Mouse (Mus musculus): ENCODE results near the gene Krtap3-1. TPM values are rescaled to one million over a fixed set of nuclear protein-coding genes. Genes with fewer than 3 reads are reported as not detected.

Gene Krtap3-1
- total RNA-seq, 1 experiment from 2014 or later: not detected

GRCm38 (mm10) chr11:99550765-99551164 is 15.7 kb downstream of the Krtap3-1 start, which contains the start of gene Krtap3-3:
Krtap3-3 (minus strand) TSS chr11:99550865.
- ATAC-seq (replicated peaks; ENCODE audit: insufficient number of reproducible peaks, low FRiP score, low TSS enrichment, poor library complexity, severe bottlenecking): no peak

GRCm38 (mm10) chr11:99547892-99548291 is 18.5 kb downstream of the Krtap3-1 start:
- no peak for ATAC-seq (replicated peaks; ENCODE audit: insufficient number of reproducible peaks, low FRiP score, low TSS enrichment, poor library complexity, severe bottlenecking)

GRCm38 (mm10) chr11:99539721-99540120 is 26.7 kb downstream of the Krtap3-1 start:
- ATAC-seq (replicated peaks; ENCODE audit: insufficient number of reproducible peaks, low FRiP score, low TSS enrichment, poor library complexity, severe bottlenecking): no peak

DNA sequence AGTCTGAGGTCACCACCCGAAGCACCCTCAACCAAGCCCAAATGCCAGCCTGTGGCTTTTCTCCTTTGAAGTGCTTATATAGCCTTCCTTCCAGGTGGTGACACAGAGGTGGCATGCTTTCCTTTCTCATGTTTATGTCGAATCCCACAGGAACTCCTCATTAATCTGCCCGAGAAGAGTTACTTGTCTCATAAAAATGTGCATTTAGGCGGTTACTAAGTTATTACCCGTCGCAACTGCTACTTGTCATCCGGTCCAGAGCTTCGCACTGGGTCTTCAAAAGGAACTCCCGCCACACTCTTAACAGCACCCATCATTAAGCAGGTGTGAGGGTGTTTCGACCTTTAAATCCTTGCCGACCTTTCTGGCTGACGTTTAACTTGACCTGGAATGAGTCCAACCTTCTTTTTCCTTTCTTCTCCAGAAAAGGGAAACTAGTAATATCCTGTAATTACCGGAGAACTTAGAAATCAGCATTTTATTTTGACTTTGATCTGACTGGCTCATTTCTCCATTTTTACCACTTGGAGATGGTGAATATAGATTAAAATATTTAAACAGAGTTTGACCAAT is 45.1 kb downstream of the Krtap3-1 start, which contains the start of gene Krt39:
TSS of gene Krt39 (minus strand) at position 51 of the 573 bp plus-strand sequence.
- no peak for ATAC-seq (replicated peaks; ENCODE audit: insufficient number of reproducible peaks, low FRiP score, low TSS enrichment, poor library complexity, severe bottlenecking)

Other genes with a start within 250 kb of the Krtap3-1 start
- gene Krt25, start 243.7 kb downstream of the Krtap3-1 start, total RNA-seq (2017): not detected in 3 replicates
- not detected in 3 replicates for gene Krt26, start 228.7 kb downstream of the Krtap3-1 start, total RNA-seq (2017)
- not detected in 3 replicates for gene Krt27, start 215.5 kb downstream of the Krtap3-1 start, total RNA-seq (2017)
- not detected in 3 replicates for gene Krt28, start 191.7 kb downstream of the Krtap3-1 start, total RNA-seq (2017)
- gene Krt10, start 177.3 kb downstream of the Krtap3-1 start, total RNA-seq (2017): 0.29 to 3.1 TPM (median 1.6 TPM) in 3 replicates
- not detected in 3 replicates for gene Krt12, start 144.4 kb downstream of the Krtap3-1 start, total RNA-seq (2017)
- gene Krt20, start 128.5 kb downstream of the Krtap3-1 start, total RNA-seq (2017): not detected in 3 replicates
- not detected in 3 replicates for gene Krt23, start 73.5 kb downstream of the Krtap3-1 start, total RNA-seq (2017)
- not detected in 3 replicates for gene Krt39, start 45.3 kb downstream of the Krtap3-1 start, total RNA-seq (2017)
- not detected in 3 replicates for gene Krt40, start 23.5 kb downstream of the Krtap3-1 start, total RNA-seq (2017)
- gene Krtap3-3, start 15.8 kb downstream of the Krtap3-1 start, total RNA-seq (2017): not detected in 3 replicates
- gene Krtap3-2, start 9.8 kb downstream of the Krtap3-1 start, total RNA-seq (2017): not detected in 3 replicates
- gene Gm11939, start 7.2 kb downstream of the Krtap3-1 start, total RNA-seq (2017): not detected in 3 replicates
- gene Krtap1-5, start 14.4 kb upstream of the Krtap3-1 start, total RNA-seq (2017): not detected in 3 replicates
- not detected in 3 replicates for gene Krtap1-4, start 17.0 kb upstream of the Krtap3-1 start, total RNA-seq (2017)
- not detected in 3 replicates for gene Krtap1-3, start 24.7 kb upstream of the Krtap3-1 start, total RNA-seq (2017)
- not detected in 3 replicates for gene Krtap9-3, start 31.5 kb upstream of the Krtap3-1 start, total RNA-seq (2017)
- gene Gm11938, start 36.7 kb upstream of the Krtap3-1 start, total RNA-seq (2017): not detected in 3 replicates
- not detected in 3 replicates for gene Gm11937, start 43.6 kb upstream of the Krtap3-1 start, total RNA-seq (2017)
- gene Krtap2-4, start 48.2 kb upstream of the Krtap3-1 start, total RNA-seq (2017): not detected in 3 replicates
- gene Gm11562, start 53.8 kb upstream of the Krtap3-1 start, total RNA-seq (2017): not detected in 3 replicates
- not detected in 3 replicates for gene Krtap4-1, start 61.6 kb upstream of the Krtap3-1 start, total RNA-seq (2017)
- not detected in 3 replicates for gene Krtap4-2, start 68.5 kb upstream of the Krtap3-1 start, total RNA-seq (2017)
- not detected in 3 replicates for gene Krtap4-7, start 77.5 kb upstream of the Krtap3-1 start, total RNA-seq (2017)
- gene Gm11555, start 83.6 kb upstream of the Krtap3-1 start, total RNA-seq (2017): not detected in 3 replicates
- gene Gm11563, start 92.3 kb upstream of the Krtap3-1 start, total RNA-seq (2017): not detected in 3 replicates
- gene Krtap4-6, start 99.3 kb upstream of the Krtap3-1 start, total RNA-seq (2017): not detected in 3 replicates
- gene Gm14190, start 124.1 kb upstream of the Krtap3-1 start, total RNA-seq (2017): not detected in 3 replicates
- not detected in 3 replicates for gene Gm14180, start 167.7 kb upstream of the Krtap3-1 start, total RNA-seq (2017)
- gene Gm11595, start 206.3 kb upstream of the Krtap3-1 start, total RNA-seq (2017): not detected in 3 replicates
- not detected in 3 replicates for gene Krtap4-8, start 214.1 kb upstream of the Krtap3-1 start, total RNA-seq (2017)
- not detected in 3 replicates for gene Krtap4-9, start 218.6 kb upstream of the Krtap3-1 start, total RNA-seq (2017)
- not detected in 3 replicates for gene Gm11596, start 226.8 kb upstream of the Krtap3-1 start, total RNA-seq (2017)
- gene Gm11569, start 232.3 kb upstream of the Krtap3-1 start, total RNA-seq (2017): not detected in 3 replicates
- not detected in 3 replicates for gene Gm11554, start 237.8 kb upstream of the Krtap3-1 start, total RNA-seq (2017)
- not detected in 3 replicates for gene Krtap4-13, start 243.3 kb upstream of the Krtap3-1 start, total RNA-seq (2017)
- gene Gm11564, start 249.0 kb upstream of the Krtap3-1 start, total RNA-seq (2017): not detected in 3 replicates